Mouse (Mus musculus) limb, embryonic 10.5 days (tissue): ENCODE measurements around the gene E2f2. TPM values are rescaled to one million over a fixed set of nuclear protein-coding genes. Genes with fewer than 3 reads are reported as not detected.
A peak's percentile ranks its signal among the peaks of the same experiment; 100 is the strongest.

Experiments
- DNase-seq: peaks from one replicate; pipeline ENCODE4 v3.0.0-alpha.2; 2017; ENCODE audit warnings: low spot score
- H3K27ac ChIP-seq: fragments of 300-500 bp; sonication (generic); 2 replicates; pipeline ENCODE4 v1.5.1; 2016; ENCODE audit warnings: mild to moderate bottlenecking
- H3K27me3 ChIP-seq: fragments of 300-500 bp; sonication (generic); 2 replicates; pipeline ENCODE4 v1.6.1; 2016; ENCODE audit warnings: low read depth, mild to moderate bottlenecking; ENCODE audit not compliant: poor library complexity, severe bottlenecking
- H3K36me3 ChIP-seq: fragments of 300-500 bp; sonication (generic); 2 replicates; pipeline ENCODE4 v1.6.1; 2016; ENCODE audit warnings: mild to moderate bottlenecking, moderate library complexity
- H3K4me1 ChIP-seq: fragments of 300-500 bp; sonication (generic); 2 replicates; pipeline ENCODE4 v1.6.1; 2016
- H3K4me3 ChIP-seq: fragments of 300-500 bp; sonication (generic); 2 replicates; pipeline ENCODE4 v1.5.1; 2016; ENCODE audit warnings: mild to moderate bottlenecking, moderate library complexity
- H3K9me3 ChIP-seq: fragments of 300-500 bp; sonication (generic); replicated peaks from 2 replicates; pipeline ENCODE4 v1.6.1; 2016; ENCODE audit warnings: mild to moderate bottlenecking
- WGBS: fragments of 180-500 bp; shearing (Covaris S2); methylation state at CpG from one replicate; pipeline ENCODE4 v1.1.7; 2016; 5-methylcytosine and 5-hydroxymethylcytosine counted together
- polyA plus RNA-seq: library from polyadenylated mRNA; unstranded; fragments of >200 nt; fragmentation: Nextera tagmentation; extraction: Ambion mirVana; gene quantifications from 2 replicates; pipeline ENCODE4 v1.2.1, GENCODE M21; 2016

The E2f2 gene
- polyA plus RNA-seq, 1 experiment from 2014 or later, result 7.3 TPM

DNA sequence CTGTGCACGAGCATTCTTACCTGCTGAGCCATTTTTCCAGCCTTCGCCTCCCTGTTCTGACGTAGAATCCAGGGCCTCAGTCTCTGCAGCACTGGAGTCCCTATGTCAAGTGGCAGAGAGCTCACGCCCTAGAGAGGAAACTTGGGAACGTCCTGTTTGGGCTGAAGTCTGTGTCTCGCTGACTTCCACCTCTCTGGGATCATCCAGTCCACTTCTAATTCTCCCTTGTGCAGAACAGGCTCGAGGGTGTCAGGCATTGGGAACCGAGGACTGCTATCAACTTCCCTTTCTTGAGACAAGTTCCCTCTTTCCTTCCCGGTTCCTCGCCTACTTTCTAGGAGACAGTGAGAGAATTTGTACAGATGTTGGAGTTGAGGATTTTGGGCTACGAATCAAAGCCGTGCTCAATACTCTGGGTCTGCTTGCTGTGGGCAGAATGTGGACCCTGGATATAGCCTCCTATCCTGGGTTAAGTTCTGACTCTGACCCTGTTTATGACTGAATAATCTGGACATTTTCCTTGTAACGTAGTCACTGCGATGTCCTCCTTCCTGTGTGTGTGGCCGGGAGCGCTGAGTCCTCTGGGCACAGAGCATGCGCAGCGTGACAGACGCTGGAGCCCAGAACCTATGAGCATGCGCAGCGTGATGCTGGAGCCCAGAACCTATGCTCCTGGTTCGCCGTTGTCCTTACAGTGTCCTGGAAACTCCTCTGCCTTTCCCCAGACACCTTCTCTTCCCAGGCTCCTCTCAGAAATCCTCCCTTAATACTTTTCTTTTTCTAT lies 52.7 kb downstream of the E2f2 start:
- no peak for DNase-seq
- WGBS, result 85% methylated on average over 23 of the region's 23 CpGs
- peaks cover 27% of the 10 kb centered on the region for H3K4me1 ChIP-seq
- peak overlapping the region; percentile 16; the same call in 1 of the 2 replicates for H3K27ac ChIP-seq
- no peaks in the 10 kb centered on the region for H3K36me3 ChIP-seq
- no peak overlapping the region for H3K4me3 ChIP-seq
- H3K27me3 ChIP-seq, result peaks cover 6% of the 10 kb centered on the region
- H3K9me3 ChIP-seq, result no peaks in the 10 kb centered on the region

DNA sequence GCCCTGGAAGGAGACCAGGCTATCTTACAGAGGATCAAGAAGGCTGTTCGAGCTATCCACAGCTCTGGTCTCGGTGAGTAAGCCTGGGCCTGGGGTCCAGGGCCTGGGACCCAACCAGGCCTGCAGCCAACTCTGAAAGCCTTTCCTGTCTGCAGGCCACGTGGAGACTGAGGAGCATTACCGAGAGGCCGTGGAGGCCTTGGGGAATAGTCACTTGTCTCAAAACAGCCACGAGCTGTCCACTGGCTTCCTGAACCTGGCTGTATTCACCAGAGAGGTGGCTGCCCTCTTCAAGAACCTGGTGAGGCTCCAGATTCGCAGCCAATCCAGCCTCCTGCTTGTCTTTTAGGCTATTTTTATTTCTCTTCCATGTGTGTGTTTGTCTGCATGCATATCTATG lies 55.2 kb downstream of the E2f2 start:
- H3K27me3 ChIP-seq, result no peaks in the 10 kb centered on the region
- no peaks in the 10 kb centered on the region for H3K36me3 ChIP-seq
- WGBS, result 83% methylated on average over 7 of the region's 7 CpGs
- DNase-seq, result no peak
- no peak overlapping the region for H3K4me3 ChIP-seq
- H3K27ac ChIP-seq, result no peak overlapping the region
- peaks cover 13% of the 10 kb centered on the region for H3K4me1 ChIP-seq
- H3K9me3 ChIP-seq, result no peaks in the 10 kb centered on the region

DNA sequence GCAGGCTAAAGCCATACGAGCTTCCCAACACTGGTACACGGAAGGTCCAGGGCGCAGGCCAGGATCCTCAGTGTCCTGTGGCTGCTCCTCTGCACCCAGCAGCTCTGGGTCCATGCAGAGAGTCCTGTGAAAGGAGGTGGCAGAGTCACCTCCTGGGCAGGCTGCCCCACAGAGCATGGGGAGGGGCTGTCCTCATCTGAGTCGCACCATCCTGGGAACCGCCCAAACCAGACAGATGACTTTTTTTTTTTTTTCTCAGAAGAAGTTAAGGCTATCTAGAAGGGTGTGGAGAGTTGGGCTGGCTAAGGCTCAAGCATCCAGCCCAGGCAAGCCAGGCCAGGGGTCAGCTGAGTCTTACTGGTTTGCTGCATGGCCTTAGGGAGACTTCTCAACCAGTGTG lies 56.4 kb downstream of the E2f2 start:
- Histone ChIP-seq H3K27ac (no peak overlapping the region), H3K27me3 (0 out of 2 replicates have a peak, but pooled peaks cover 6% of the 10 kb centered on the region), H3K9me3 (no peaks in the 10 kb centered on the region), H3K4me1 (peaks cover 10% of the 10 kb centered on the region), H3K4me3 (no peak overlapping the region), H3K36me3 (no peaks in the 10 kb centered on the region)
- WGBS, result 74% methylated on average over 5 of the region's 5 CpGs
- DNase-seq, result no peak

DNA sequence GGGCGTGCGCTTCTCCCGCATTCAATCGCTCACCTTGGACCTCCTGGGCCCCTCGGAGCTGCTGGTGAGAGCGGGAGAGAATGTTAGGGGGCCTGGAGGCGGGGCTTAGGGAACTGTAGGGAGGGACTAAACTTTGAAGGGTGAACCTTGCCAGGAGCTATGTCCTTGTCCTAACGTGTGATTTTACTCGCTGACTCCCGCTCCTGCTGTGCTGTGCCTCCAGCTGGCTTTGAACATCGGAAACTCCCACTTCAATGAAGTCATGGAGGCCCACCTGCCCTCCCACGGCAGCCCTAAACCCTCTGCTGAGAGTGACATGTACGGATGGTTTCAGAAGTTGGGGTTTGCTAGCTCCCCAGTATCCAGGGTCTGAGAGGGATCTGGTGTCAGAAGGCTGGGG lies 66.5 kb downstream of the E2f2 start:
- Histone ChIP-seq H3K9me3 (no peaks in the 10 kb centered on the region), H3K4me3 (peak overlapping the region; percentile 31), H3K36me3 (no peaks in the 10 kb centered on the region), H3K27ac (no peak overlapping the region), H3K4me1 (peaks cover 24% of the 10 kb centered on the region), H3K27me3 (peaks cover 73% of the 10 kb centered on the region)
- 6% methylated on average over 13 of the region's 13 CpGs for WGBS
- DNase-seq, result no peak

DNA sequence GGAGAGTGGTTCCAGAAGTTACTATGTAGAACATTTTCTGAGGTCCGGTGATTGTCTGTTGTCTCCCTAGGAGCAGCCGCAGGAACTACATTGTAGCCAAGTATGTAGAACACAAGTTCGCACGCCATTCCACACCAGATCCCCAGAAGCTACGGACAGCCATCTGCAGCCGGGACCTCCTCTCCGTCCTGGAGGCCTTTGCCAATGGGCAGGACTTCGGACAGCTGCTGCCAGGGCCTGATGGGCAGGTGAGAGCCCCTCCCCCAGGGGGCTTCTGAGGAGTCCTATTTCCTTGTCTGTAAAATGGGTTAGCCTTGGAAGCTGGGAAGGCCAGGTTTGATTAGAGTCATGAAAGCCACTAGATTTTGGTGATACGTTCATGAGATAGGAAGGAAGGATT lies 66.9 kb downstream of the E2f2 start:
- H3K27me3 ChIP-seq, result peaks cover 78% of the 10 kb centered on the region
- H3K36me3 ChIP-seq, result no peaks in the 10 kb centered on the region
- DNase-seq, result no peak
- no peak overlapping the region for H3K4me3 ChIP-seq
- peaks cover 24% of the 10 kb centered on the region for H3K4me1 ChIP-seq
- no peak overlapping the region for H3K27ac ChIP-seq
- H3K9me3 ChIP-seq, result no peaks in the 10 kb centered on the region
- WGBS, result 54% methylated on average over 9 of the region's 9 CpGs

DNA sequence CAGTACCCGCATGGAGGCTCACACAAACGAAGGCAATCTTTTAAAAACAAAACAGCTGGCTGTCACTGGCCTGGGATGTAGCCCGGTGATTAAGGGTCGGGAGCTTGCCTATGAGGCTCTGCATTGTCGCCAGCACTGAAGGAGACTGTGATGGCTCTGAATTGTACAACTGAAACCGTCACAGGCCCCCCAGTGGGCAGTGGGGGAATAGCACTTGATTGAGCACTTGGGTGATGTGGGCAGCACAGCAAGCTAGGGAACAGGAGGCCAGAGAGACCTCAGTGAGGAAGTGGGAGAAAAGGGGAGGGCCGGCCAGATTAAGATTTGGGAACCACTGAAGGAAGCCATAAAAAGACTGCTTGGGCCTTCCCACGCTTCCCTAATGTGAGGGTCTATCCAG lies 67.4 kb downstream of the E2f2 start:
- no peak overlapping the region for H3K4me3 ChIP-seq
- peak; percentile 80 for DNase-seq
- H3K27me3 ChIP-seq, result peaks cover 83% of the 10 kb centered on the region
- peaks cover 24% of the 10 kb centered on the region for H3K4me1 ChIP-seq
- no peaks in the 10 kb centered on the region for H3K9me3 ChIP-seq
- no peaks in the 10 kb centered on the region for H3K36me3 ChIP-seq
- no peak overlapping the region for H3K27ac ChIP-seq
- WGBS, result 18% methylated on average over 8 of the region's 8 CpGs

DNA sequence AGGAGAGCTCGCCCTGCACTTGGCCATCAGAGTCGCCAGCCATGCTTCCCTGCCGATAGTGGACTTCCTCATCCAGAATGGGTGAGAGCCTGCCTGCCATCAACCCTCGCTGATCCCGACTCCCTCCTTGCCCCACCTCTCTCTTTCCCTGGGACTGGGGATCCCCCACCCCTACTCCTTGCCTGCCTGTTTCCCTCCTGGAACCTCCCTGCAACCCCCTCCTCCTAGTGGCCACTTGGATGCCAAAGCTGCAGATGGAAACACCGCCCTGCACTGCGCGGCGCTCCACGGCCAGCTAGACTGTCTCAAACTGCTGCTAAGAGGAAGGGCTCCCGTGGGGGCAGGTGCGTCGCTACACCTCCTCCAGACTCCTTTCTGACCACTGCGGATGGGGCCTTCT lies 67.9 kb downstream of the E2f2 start:
- peaks cover 24% of the 10 kb centered on the region for H3K4me1 ChIP-seq
- H3K36me3 ChIP-seq, result no peaks in the 10 kb centered on the region
- H3K27ac ChIP-seq, result no peak overlapping the region
- WGBS, result 63% methylated on average over 14 of the region's 14 CpGs
- no peak for DNase-seq
- peaks cover 88% of the 10 kb centered on the region for H3K27me3 ChIP-seq
- no peak overlapping the region for H3K4me3 ChIP-seq
- H3K9me3 ChIP-seq, result no peaks in the 10 kb centered on the region

DNA sequence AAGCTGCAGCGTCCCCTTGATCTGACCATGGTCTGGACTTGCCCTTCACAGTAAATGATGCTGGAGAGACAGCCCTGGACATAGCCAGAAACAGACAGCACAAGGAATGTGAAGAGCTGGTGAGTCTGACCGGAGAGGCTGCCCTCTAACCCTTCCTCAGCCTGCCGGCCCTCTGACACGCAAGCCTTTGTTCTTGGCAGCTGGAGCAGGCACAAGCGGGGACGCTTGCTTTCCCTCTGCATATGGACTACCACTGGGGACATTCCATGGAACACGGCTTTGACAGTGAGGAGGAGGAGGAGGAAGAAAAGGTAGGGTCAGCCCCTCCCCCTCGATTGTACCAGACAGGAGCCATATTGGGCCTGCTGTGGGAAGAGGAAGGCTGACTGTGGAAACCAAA lies 68.8 kb downstream of the E2f2 start:
- DNase-seq, result no peak

DNA sequence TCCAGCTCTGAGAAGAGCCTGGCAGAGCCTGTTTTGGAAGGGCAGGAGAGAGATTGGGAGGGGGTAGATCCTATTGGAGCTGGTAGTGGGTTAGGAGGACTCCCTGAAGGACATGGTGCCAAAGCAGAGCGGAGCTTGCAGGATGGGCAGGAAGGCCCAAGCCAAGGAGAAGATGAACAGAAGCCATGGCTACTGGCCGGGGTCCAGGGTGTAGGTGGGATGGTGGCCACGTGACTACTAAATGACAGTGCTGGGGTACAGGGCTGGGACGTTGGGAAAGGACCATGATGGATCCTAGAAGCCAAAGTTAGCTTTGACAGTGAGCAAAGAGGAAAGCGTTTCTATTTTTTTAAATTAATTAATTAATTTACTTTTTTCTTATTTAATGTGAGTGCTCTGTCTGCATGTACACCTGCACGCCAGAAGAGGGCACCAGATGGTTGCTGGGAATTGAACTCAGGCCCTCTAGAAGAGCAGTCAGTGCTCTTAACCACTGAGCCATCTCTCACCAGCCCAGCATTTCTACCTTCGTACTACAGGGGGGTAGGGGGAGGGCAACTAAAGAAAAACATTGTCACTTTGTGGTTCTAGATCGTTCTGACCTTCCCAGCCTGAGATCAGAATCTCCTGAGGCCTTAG lies 70.0 kb downstream of the E2f2 start:
- DNase-seq, result no peak
- H3K36me3 ChIP-seq, result no peaks in the 10 kb centered on the region
- 46% methylated on average over 8 of the region's 8 CpGs for WGBS
- H3K27me3 ChIP-seq, result peaks cover 96% of the 10 kb centered on the region
- no peaks in the 10 kb centered on the region for H3K9me3 ChIP-seq
- H3K27ac ChIP-seq, result no peak overlapping the region
- H3K4me3 ChIP-seq, result no peak overlapping the region
- peaks cover 40% of the 10 kb centered on the region for H3K4me1 ChIP-seq

More for the DNA sequence above, 68.8 kb downstream of the E2f2 start:
- Histone ChIP-seq H3K27ac (no peak overlapping the region), H3K4me1 (peaks cover 28% of the 10 kb centered on the region), H3K27me3 (peaks cover 96% of the 10 kb centered on the region), H3K4me3 (no peak overlapping the region), H3K9me3 (no peaks in the 10 kb centered on the region), H3K36me3 (no peaks in the 10 kb centered on the region)
- 62% methylated on average over 8 of the region's 8 CpGs for WGBS

DNA sequence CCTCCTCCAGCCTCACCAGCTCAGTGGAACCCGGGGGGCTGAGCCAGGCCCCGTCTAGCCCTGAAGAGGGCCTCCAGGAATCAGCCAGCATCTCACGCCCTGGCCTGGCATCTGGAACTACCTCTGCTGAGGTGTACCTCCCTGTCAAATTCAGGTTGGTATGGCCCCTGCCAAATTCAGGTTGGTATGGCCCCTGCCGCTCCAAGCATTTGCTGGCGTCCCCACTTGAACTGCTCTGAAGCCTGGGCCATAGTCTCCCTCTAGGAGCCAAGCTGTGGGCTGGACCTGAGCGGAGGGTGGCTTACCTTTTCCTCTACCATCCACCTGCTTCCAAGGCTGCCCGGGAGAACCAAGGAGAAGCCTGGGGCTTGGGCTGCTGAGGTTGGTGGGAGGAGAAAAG lies 70.5 kb downstream of the E2f2 start:
- 77% methylated on average over 7 of the region's 7 CpGs for WGBS
- no peak overlapping the region for H3K4me3 ChIP-seq
- peaks cover 96% of the 10 kb centered on the region for H3K27me3 ChIP-seq
- no peak overlapping the region for H3K27ac ChIP-seq
- DNase-seq, result no peak
- H3K36me3 ChIP-seq, result no peaks in the 10 kb centered on the region
- H3K9me3 ChIP-seq, result no peaks in the 10 kb centered on the region
- H3K4me1 ChIP-seq, result peaks cover 43% of the 10 kb centered on the region

DNA sequence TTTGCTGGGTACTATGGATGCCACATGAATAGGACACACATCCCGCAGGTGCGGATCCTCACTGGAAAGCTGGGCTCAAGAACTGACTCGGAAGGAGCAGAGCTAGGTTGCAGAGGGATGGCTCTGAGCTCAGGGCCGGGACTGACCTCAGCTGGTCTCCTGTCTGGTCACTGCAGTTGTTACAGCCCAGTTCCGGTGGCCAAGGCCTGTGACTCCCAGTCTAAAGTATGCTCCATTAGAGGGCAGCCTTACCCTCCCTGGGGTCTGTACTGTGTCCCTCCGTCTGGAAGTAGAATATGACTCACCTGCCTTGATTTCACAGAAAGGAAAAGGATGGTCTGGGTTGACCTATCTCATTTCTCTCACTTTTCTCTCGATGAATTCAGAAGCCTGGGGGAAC lies 72.0 kb downstream of the E2f2 start:
- Histone ChIP-seq H3K4me1 (peaks cover 46% of the 10 kb centered on the region), H3K4me3 (no peak overlapping the region), H3K27me3 (peaks cover 96% of the 10 kb centered on the region), H3K27ac (no peak overlapping the region), H3K36me3 (no peaks in the 10 kb centered on the region), H3K9me3 (no peaks in the 10 kb centered on the region)
- 62% methylated on average over 7 of the region's 7 CpGs for WGBS
- no peak for DNase-seq
